Mouse (Mus musculus) embryonic facial prominence, embryonic 10.5 days (tissue): Measurements from ENCODE around the gene Ear10. TPM values are rescaled to one million over a fixed set of nuclear protein-coding genes. Genes with fewer than 3 reads are reported as not detected.
"Not testable (repeated sequence)": the region's sequence is repeated elsewhere in the genome, so short reads cannot be mapped to it uniquely, and the experiment has no call there.

ENCODE experiments used
- DNase-seq: peaks from one replicate; pipeline ENCODE4 v3.0.0-alpha.2; 2017; ENCODE audit warnings: low spot score
- H3K27ac ChIP-seq: fragments of 300-500 bp; sonication (generic); replicated peaks from 2 replicates; pipeline ENCODE4 v1.5.1; 2016; ENCODE audit warnings: mild to moderate bottlenecking
- H3K27me3 ChIP-seq: fragments of 300-500 bp; sonication (generic); replicated peaks from 2 replicates; pipeline ENCODE4 v1.6.1; 2016; ENCODE audit warnings: low read depth, mild to moderate bottlenecking; ENCODE audit not compliant: poor library complexity, severe bottlenecking
- H3K36me3 ChIP-seq: fragments of 300-500 bp; sonication (generic); replicated peaks from 2 replicates; pipeline ENCODE4 v1.6.1; 2016; ENCODE audit warnings: mild to moderate bottlenecking, moderate library complexity
- H3K4me1 ChIP-seq: fragments of 300-500 bp; sonication (generic); 2 replicates; pipeline ENCODE4 v1.6.1; 2016
- H3K4me3 ChIP-seq: fragments of 300-500 bp; sonication (generic); 2 replicates; pipeline ENCODE4 v1.5.1; 2016; ENCODE audit warnings: mild to moderate bottlenecking, moderate library complexity
- H3K9me3 ChIP-seq: fragments of 300-500 bp; sonication (generic); 2 replicates; pipeline ENCODE4 v1.6.1; 2016; ENCODE audit warnings: mild to moderate bottlenecking
- WGBS: fragments of 180-500 bp; shearing (Covaris S2); methylation state at CpG from one replicate; pipeline ENCODE4 v1.1.7; 2016; 5-methylcytosine and 5-hydroxymethylcytosine counted together
- polyA plus RNA-seq: library from polyadenylated mRNA; unstranded; fragments of >200 nt; fragmentation: Nextera tagmentation; extraction: Ambion mirVana; gene quantifications from 2 replicates; pipeline ENCODE4 v1.2.1, GENCODE M21; 2016

Ear10 gene
- polyA plus RNA-seq, 1 experiment from 2014 or later, result not detected

- not testable (repeated sequence) for H3K27ac ChIP-seq, H3K4me1 ChIP-seq, H3K4me3 ChIP-seq, H3K36me3 ChIP-seq, H3K27me3 ChIP-seq, H3K9me3 ChIP-seq, DNase-seq
- 87% methylated on average over 5 of the region's 5 CpGs for WGBS
Observed at GRCm38 (mm10) chr14:43879966-43880545, 43.3 kb downstream of the Ear10 start.

GRCm38 (mm10) chr14:43877789-43878188 lies 45.6 kb downstream of the Ear10 start:
- WGBS, result 50% methylated on average over 1 of the region's 2 CpGs
- not testable (repeated sequence) for H3K4me3 ChIP-seq, DNase-seq, H3K9me3 ChIP-seq, H3K4me1 ChIP-seq, H3K27ac ChIP-seq, H3K36me3 ChIP-seq, H3K27me3 ChIP-seq

GRCm38 (mm10) chr14:43875417-43875816 lies 47.9 kb downstream of the Ear10 start, which contains the start of gene Ear1:
Ear1 (minus strand) TSS chr14:43875517.
- H3K4me1 ChIP-seq, DNase-seq, H3K4me3 ChIP-seq, H3K9me3 ChIP-seq, H3K27ac ChIP-seq, H3K36me3 ChIP-seq, H3K27me3 ChIP-seq: not testable (repeated sequence)
- 91% methylated on average over 3 of the region's 3 CpGs for WGBS

- not testable (repeated sequence) for H3K9me3 ChIP-seq, H3K4me1 ChIP-seq, H3K4me3 ChIP-seq, H3K36me3 ChIP-seq, H3K27ac ChIP-seq, H3K27me3 ChIP-seq, DNase-seq
- 94% methylated on average over 3 of the region's 3 CpGs for WGBS
Observed at GRCm38 (mm10) chr14:43874862-43875261, 48.5 kb downstream of the Ear10 start.

Other genes with a start within 250 kb of the Ear10 start
- not detected in 2 replicates for gene Gm8165, start 246.4 kb downstream of the Ear10 start, polyA plus RNA-seq
- 0.74 and 1.3 TPM in 2 replicates for gene Gm7324, start 225.7 kb downstream of the Ear10 start, polyA plus RNA-seq
- not detected in 2 replicates for gene Gm16506, start 196.1 kb downstream of the Ear10 start, polyA plus RNA-seq
- not detected in 2 replicates for gene Gm6526, start 175.7 kb downstream of the Ear10 start, polyA plus RNA-seq
- gene Gm8180, start 138.8 kb downstream of the Ear10 start, polyA plus RNA-seq, result not detected in 2 replicates
- gene Ear1, start 48.0 kb downstream of the Ear10 start, polyA plus RNA-seq, result not detected in 2 replicates
- 7.6 and 8.7 TPM in 2 replicates for gene Gm8113, start 1.8 kb upstream of the Ear10 start, polyA plus RNA-seq
- not detected in 2 replicates for gene Ang5, start 33.5 kb upstream of the Ear10 start, polyA plus RNA-seq
- not detected in 2 replicates for gene Ang6, start 78.7 kb upstream of the Ear10 start, polyA plus RNA-seq
- not detected in 2 replicates for gene Ear2, start 179.1 kb upstream of the Ear10 start, polyA plus RNA-seq
- gene Gm3327, start 200.3 kb upstream of the Ear10 start, polyA plus RNA-seq, result not detected in 2 replicates